Mouse (Mus musculus) heart, embryonic 11.5 days (tissue): ENCODE data around the gene Ucma. TPM values are rescaled to one million over a fixed set of nuclear protein-coding genes. Genes with fewer than 3 reads are reported as not detected.
A peak's percentile ranks its signal among the peaks of the same experiment; 100 is the strongest.

Source experiments
- ATAC-seq: fragments of 200-750 bp; cut with Nextera tagmentation; replicated peaks from 2 replicates; pipeline ENCODE4 v1.8.0; 2017; ENCODE audit warnings: moderate library complexity; ENCODE audit not compliant: insufficient number of reproducible peaks, low FRiP score, low TSS enrichment
- H3K27ac ChIP-seq: fragments of 300-500 bp; sonication (generic); 2 replicates; pipeline ENCODE4 v1.5.1; 2014; ENCODE audit warnings: mild to moderate bottlenecking, low read depth, low read length
- H3K27me3 ChIP-seq: fragments of 300-500 bp; sonication (generic); 2 replicates; pipeline ENCODE4 v1.6.1; 2014; ENCODE audit warnings: mild to moderate bottlenecking, low read length, mixed read lengths; ENCODE audit not compliant: control insufficient read depth, insufficient read depth
- H3K36me3 ChIP-seq: fragments of 300-500 bp; sonication (generic); 2 replicates; pipeline ENCODE4 v1.6.1; 2014; ENCODE audit warnings: mild to moderate bottlenecking, low read length, moderate library complexity, mixed read lengths; ENCODE audit not compliant: control insufficient read depth, insufficient read depth
- H3K4me1 ChIP-seq: fragments of 300-500 bp; sonication (generic); 2 replicates; pipeline ENCODE4 v1.6.1; 2014; ENCODE audit warnings: low read length; ENCODE audit not compliant: control insufficient read depth, insufficient read depth
- H3K4me2 ChIP-seq: fragments of 300-500 bp; sonication (generic); 2 replicates; pipeline ENCODE4 v1.6.1; 2014; ENCODE audit warnings: mild to moderate bottlenecking, moderate library complexity
- H3K4me3 ChIP-seq: fragments of 300-500 bp; sonication (generic); 2 replicates; pipeline ENCODE4 v1.5.1; 2014; ENCODE audit warnings: low read depth, low read length
- H3K9ac ChIP-seq: fragments of 300-500 bp; sonication (generic); 2 replicates; pipeline ENCODE4 v1.6.1; 2014; ENCODE audit warnings: mild to moderate bottlenecking, low read depth, low read length, moderate library complexity
- H3K9me3 ChIP-seq: fragments of 300-500 bp; sonication (generic); replicated peaks from 2 replicates; pipeline ENCODE4 v1.6.1; 2016; ENCODE audit warnings: low read length; ENCODE audit not compliant: control insufficient read depth
- WGBS: fragments of 180-500 bp; shearing (Covaris S2); extraction: QIAGEN DNeasy Blood & Tissue Kit; methylation state at CpG from one replicate; pipeline ENCODE4 v1.1.7; 2014; ENCODE audit not compliant: insufficient replicate concordance; 5-methylcytosine and 5-hydroxymethylcytosine counted together
- polyA plus RNA-seq: library from polyadenylated mRNA; unstranded; fragments of >200 nt; fragmentation: Nextera tagmentation; extraction: Ambion mirVana; gene quantifications from 2 replicates; pipeline ENCODE4 v1.2.1, GENCODE M21; 2014

Ucma gene
- polyA plus RNA-seq, 1 experiment from 2014 or later = not detected

- Histone ChIP-seq H3K4me3 (no peak overlapping the region), H3K4me2 (no peak overlapping the region), H3K27ac (no peak overlapping the region), H3K9me3 (no peaks in the 10 kb centered on the region), H3K27me3 (no peaks in the 10 kb centered on the region), H3K36me3 (peaks cover 24% of the 10 kb centered on the region), H3K9ac (no peak overlapping the region), H3K4me1 (no peaks in the 10 kb centered on the region)
- 90% methylated on average over 11 of the region's 11 CpGs for WGBS
- no peak for ATAC-seq
These were observed 17.7 kb downstream of the Ucma start for GRCm38 (mm10) chr2:4993584-4993983.

DNA sequence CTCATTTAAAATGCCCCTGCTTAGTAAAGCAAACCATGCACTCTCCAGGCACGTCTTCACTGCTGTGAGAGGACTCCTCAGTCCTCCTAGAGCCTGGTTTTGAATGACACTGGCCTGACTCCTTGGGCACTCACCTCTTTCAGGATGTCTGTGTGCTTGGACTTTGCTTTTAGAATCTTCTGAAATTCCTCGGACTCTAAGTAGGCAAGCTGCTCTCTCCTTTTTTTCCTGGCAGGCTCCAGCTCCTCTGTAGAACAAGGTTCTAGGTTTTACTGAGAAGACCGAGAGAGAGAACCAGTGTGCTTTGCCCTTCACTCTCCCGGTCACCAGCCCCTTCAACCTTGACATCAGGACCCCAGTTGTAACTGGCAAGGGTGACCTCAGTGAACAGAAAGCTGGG, 18.5 kb downstream of the Ucma start:
- Histone ChIP-seq H3K4me1 (no peaks in the 10 kb centered on the region), H3K36me3 (peaks cover 27% of the 10 kb centered on the region), H3K27ac (no peak overlapping the region), H3K4me2 (no peak overlapping the region), H3K9me3 (no peaks in the 10 kb centered on the region), H3K4me3 (no peak overlapping the region), H3K9ac (no peak overlapping the region), H3K27me3 (no peaks in the 10 kb centered on the region)
- no peak for ATAC-seq
- WGBS = 88% methylated on average over 4 of the region's 4 CpGs

GRCm38 (mm10) chr2:4995646-4996045, 19.7 kb downstream of the Ucma start:
- WGBS = 92% methylated on average over 11 of the region's 11 CpGs
- peaks cover 34% of the 10 kb centered on the region for H3K36me3 ChIP-seq
- H3K9me3 ChIP-seq = no peaks in the 10 kb centered on the region
- H3K4me3 ChIP-seq = no peak overlapping the region
- H3K9ac ChIP-seq = no peak overlapping the region
- no peak overlapping the region for H3K4me2 ChIP-seq
- no peak overlapping the region for H3K27ac ChIP-seq
- no peaks in the 10 kb centered on the region for H3K4me1 ChIP-seq
- no peak for ATAC-seq
- no peaks in the 10 kb centered on the region for H3K27me3 ChIP-seq

- no peaks in the 10 kb centered on the region for H3K27me3 ChIP-seq
- H3K4me1 ChIP-seq = no peaks in the 10 kb centered on the region
- no peak overlapping the region for H3K4me3 ChIP-seq
- H3K27ac ChIP-seq = no peak overlapping the region
- no peak overlapping the region for H3K9ac ChIP-seq
- peaks cover 31% of the 10 kb centered on the region for H3K36me3 ChIP-seq
- WGBS = 91% methylated on average over 6 of the region's 6 CpGs
- H3K9me3 ChIP-seq = no peaks in the 10 kb centered on the region
- H3K4me2 ChIP-seq = no peak overlapping the region
- no peak for ATAC-seq
These were observed 20.5 kb downstream of the Ucma start for GRCm38 (mm10) chr2:4996421-4996824.

- Histone ChIP-seq H3K9me3 (no peaks in the 10 kb centered on the region), H3K4me1 (no peaks in the 10 kb centered on the region), H3K36me3 (peaks cover 27% of the 10 kb centered on the region), H3K4me2 (no peak overlapping the region), H3K27me3 (no peaks in the 10 kb centered on the region), H3K9ac (no peak overlapping the region), H3K4me3 (no peak overlapping the region), H3K27ac (no peak overlapping the region)
- ATAC-seq = no peak
- 77% methylated on average over 3 of the region's 3 CpGs for WGBS
These were observed 23.0 kb downstream of the Ucma start for GRCm38 (mm10) chr2:4998905-4999304.

DNA sequence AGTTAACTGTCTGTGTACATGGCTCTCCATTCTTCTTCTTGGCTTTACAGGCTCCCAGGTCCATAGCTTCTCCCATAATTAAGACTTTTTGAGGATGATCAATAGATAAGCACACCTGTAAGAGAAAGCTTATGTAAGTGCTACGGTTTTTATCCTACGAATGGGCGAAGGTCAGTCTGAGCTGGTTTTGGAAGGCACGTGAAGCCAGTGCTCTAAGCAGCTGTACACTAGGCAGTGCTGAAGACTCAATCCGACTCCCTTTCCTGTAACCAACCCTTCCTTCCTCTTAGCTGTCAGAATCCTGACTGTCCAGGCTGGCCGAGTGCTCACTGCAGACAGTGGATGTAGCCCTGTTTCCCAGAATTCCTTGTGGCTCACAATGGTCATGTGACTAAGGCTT, 25.3 kb downstream of the Ucma start:
- H3K4me3 ChIP-seq = no peak overlapping the region
- WGBS = 92% methylated on average over 6 of the region's 6 CpGs
- no peaks in the 10 kb centered on the region for H3K4me1 ChIP-seq
- H3K36me3 ChIP-seq = peaks cover 29% of the 10 kb centered on the region
- no peaks in the 10 kb centered on the region for H3K27me3 ChIP-seq
- H3K9me3 ChIP-seq = no peaks in the 10 kb centered on the region
- H3K9ac ChIP-seq = no peak overlapping the region
- no peak overlapping the region for H3K27ac ChIP-seq
- no peak for ATAC-seq
- no peak overlapping the region for H3K4me2 ChIP-seq

- Histone ChIP-seq H3K27ac (no peak overlapping the region), H3K27me3 (no peaks in the 10 kb centered on the region), H3K4me1 (peaks cover 8% of the 10 kb centered on the region; the same call in 1 of the 2 replicates), H3K4me3 (no peak overlapping the region), H3K36me3 (peaks cover 24% of the 10 kb centered on the region), H3K9ac (no peak overlapping the region), H3K4me2 (no peak overlapping the region), H3K9me3 (no peaks in the 10 kb centered on the region)
- WGBS = 90% methylated on average over 4 of the region's 4 CpGs
- ATAC-seq = no peak
These were observed 31.2 kb downstream of the Ucma start for GRCm38 (mm10) chr2:5007107-5007506.

- peak overlapping the region; percentile 70 for H3K4me2 ChIP-seq
- peak overlapping the region; percentile 63 for H3K9ac ChIP-seq
- H3K27me3 ChIP-seq = no peaks in the 10 kb centered on the region
- peak overlapping the region; percentile 57 for H3K4me3 ChIP-seq
- ATAC-seq = no peak
- H3K4me1 ChIP-seq = peaks cover 8% of the 10 kb centered on the region; the same call in 1 of the 2 replicates
- WGBS = 14% methylated on average over 8 of the region's 8 CpGs
- H3K27ac ChIP-seq = no peak overlapping the region
- H3K9me3 ChIP-seq = no peaks in the 10 kb centered on the region
- H3K36me3 ChIP-seq = peaks cover 10% of the 10 kb centered on the region
These were observed 36.1 kb downstream of the Ucma start for GRCm38 (mm10) chr2:5011898-5012490.
